Mouse (Mus musculus) liver, embryonic 11.5 days (tissue): ENCODE measurements around the gene Gm10447. TPM values are rescaled to one million over a fixed set of nuclear protein-coding genes. Genes with fewer than 3 reads are reported as not detected.

ENCODE experiments used
- ATAC-seq: fragments of 200-750 bp; cut with Nextera tagmentation; replicated peaks from 2 replicates; pipeline ENCODE4 v1.8.0; 2017; ENCODE audit warnings: moderate number of reproducible peaks, mild to moderate bottlenecking, moderate TSS enrichment, moderate library complexity; ENCODE audit not compliant: low FRiP score
- DNase-seq: peaks from one replicate; pipeline ENCODE4 v3.0.0-alpha.2; 2017; ENCODE audit warnings: low spot score
- H3K27ac ChIP-seq: fragments of 300-500 bp; sonication (generic); 2 replicates; pipeline ENCODE4 v1.5.1; 2014; ENCODE audit warnings: mild to moderate bottlenecking, low read depth, low read length, control low read depth
- H3K27me3 ChIP-seq: fragments of 300-500 bp; sonication (generic); replicated peaks from 2 replicates; pipeline ENCODE4 v1.6.1; 2014; ENCODE audit warnings: low read length, mixed read lengths; ENCODE audit not compliant: control insufficient read depth, insufficient read depth
- H3K36me3 ChIP-seq: fragments of 300-500 bp; sonication (generic); 2 replicates; pipeline ENCODE4 v1.6.1; 2014; ENCODE audit warnings: mild to moderate bottlenecking, low read length, moderate library complexity, mixed read lengths; ENCODE audit not compliant: control insufficient read depth, insufficient read depth
- H3K4me1 ChIP-seq: fragments of 300-500 bp; sonication (generic); replicated peaks from 2 replicates; pipeline ENCODE4 v1.6.1; 2014; ENCODE audit warnings: low read length, mixed read lengths; ENCODE audit not compliant: control insufficient read depth, insufficient read depth
- H3K4me2 ChIP-seq: fragments of 300-500 bp; sonication (generic); 2 replicates; pipeline ENCODE4 v1.6.1; 2014; ENCODE audit warnings: mild to moderate bottlenecking, control low read depth, moderate library complexity
- H3K4me3 ChIP-seq: fragments of 300-500 bp; sonication (generic); 2 replicates; pipeline ENCODE4 v1.5.1; 2014; ENCODE audit warnings: low read depth, low read length, control low read depth
- H3K9ac ChIP-seq: fragments of 300-500 bp; sonication (generic); 2 replicates; pipeline ENCODE4 v1.6.1; 2014; ENCODE audit warnings: low read depth, low read length, control low read depth
- H3K9me3 ChIP-seq: fragments of 300-500 bp; sonication (generic); 2 replicates; pipeline ENCODE4 v1.6.1; 2016; ENCODE audit warnings: low read length, inconsistent platforms, mixed read lengths; ENCODE audit not compliant: control insufficient read depth
- WGBS: fragments of 180-500 bp; shearing (Covaris S2); extraction: QIAGEN DNeasy Blood & Tissue Kit; methylation state at CpG from one replicate; pipeline ENCODE4 v1.1.7; 2014; 5-methylcytosine and 5-hydroxymethylcytosine counted together
- polyA plus RNA-seq: library from polyadenylated mRNA; unstranded; fragments of >200 nt; fragmentation: Nextera tagmentation; extraction: Ambion mirVana; gene quantifications from 2 replicates; pipeline ENCODE4 v1.2.1, GENCODE M21; 2014

Gene Gm10447
- polyA plus RNA-seq, 1 experiment from 2014 or later: 0.10 TPM

DNA sequence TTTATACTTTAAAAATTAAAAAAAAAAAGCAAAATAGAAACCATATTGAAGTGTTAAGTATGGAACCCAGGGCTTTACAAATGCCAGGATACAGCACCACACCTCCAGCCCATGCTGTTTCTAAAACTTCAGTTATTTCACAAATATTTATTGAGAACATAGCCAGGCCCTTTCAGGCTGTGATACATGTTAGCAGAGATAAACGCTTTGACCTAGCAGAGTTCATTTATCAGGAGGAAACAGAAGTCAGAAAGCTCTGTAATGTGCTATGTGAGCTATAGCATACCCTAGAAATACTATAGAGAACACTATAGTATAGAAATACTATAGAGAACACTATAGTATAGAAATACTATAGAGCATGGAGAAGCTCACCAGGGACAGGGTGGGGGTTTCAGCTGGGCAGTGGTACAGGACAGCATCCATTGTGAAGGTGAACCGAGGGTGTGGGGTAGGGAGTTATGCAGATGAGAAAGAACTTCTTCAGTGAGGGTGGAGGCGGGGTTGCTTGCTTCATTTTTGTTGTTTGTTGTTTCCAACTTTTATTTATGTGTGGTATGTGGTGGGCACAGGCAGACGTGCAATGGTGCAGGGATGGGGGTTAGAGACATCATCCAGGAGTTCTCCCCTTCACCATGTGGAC is 24.3 kb upstream of the Gm10447 start:
- Histone ChIP-seq H3K4me1 (peaks cover 33% of the 10 kb centered on the region), H3K27me3 (peaks cover 37% of the 10 kb centered on the region)

DNA sequence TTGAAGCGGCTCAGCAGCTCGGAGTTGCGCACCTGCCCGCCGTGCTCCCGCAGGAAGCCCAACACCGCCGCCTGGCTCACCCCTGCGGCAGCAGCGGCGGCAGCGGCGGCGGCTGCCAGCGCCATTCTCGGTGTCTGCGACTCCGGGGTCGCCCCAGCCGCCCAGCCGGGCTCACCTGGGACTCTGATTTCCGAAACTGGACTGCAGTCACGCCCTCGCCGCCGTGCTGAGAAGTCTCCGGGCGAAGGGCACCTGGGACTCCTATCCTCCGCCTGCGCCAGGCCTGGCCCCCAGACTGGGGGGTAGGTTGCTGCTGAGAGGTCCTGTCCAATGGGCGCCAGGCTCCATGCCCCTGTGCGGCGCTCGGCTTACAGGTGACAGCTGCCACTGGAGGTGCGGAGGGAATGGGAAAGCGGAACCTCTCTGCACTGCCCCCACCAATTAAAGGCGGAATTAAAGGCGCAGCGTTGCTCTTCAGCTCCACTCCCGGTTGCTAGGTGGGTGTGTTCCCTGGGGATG is 22.9 kb upstream of the Gm10447 start, which contains the start of the genes Gm9945 and Sowaha:
TSS of gene Gm9945 (plus strand) at position 384 of the 519 bp plus-strand sequence.
TSS of gene Sowaha (minus strand) at position 492 of the 519 bp plus-strand sequence.
- Histone ChIP-seq H3K36me3 (no peaks in the 10 kb centered on the region), H3K4me2 (peak within 1 kb of the TSS; percentile 92), H3K9me3 (no peaks in the 10 kb centered on the region), H3K27me3 (peaks cover 49% of the 10 kb centered on the region), H3K9ac (peak within 1 kb of the TSS; percentile 10), H3K27ac (peak within 1 kb of the TSS; percentile 40; the same call in 1 of the 2 replicates), H3K4me1 (peaks cover 33% of the 10 kb centered on the region), H3K4me3 (peak within 1 kb of the TSS; percentile 62)
- DNase-seq (peak; percentile 59), ATAC-seq (0 out of 2 replicates have a peak, but pooled peaks have one; percentile 22)
- 3% methylated on average over 40 of the region's 40 CpGs for WGBS

More for the DNA sequence above, 24.3 kb upstream of the Gm10447 start:
- DNase-seq (no peak), ATAC-seq (peak; percentile 83)
- Histone ChIP-seq H3K4me2 (peak overlapping the region; percentile 92), H3K4me3 (no peak overlapping the region), H3K27ac (peak overlapping the region; percentile 77), H3K9ac (peak overlapping the region; percentile 13; the same call in 1 of the 2 replicates), H3K9me3 (no peaks in the 10 kb centered on the region), H3K36me3 (no peaks in the 10 kb centered on the region)
- 48% methylated on average over 4 of the region's 4 CpGs for WGBS

DNA sequence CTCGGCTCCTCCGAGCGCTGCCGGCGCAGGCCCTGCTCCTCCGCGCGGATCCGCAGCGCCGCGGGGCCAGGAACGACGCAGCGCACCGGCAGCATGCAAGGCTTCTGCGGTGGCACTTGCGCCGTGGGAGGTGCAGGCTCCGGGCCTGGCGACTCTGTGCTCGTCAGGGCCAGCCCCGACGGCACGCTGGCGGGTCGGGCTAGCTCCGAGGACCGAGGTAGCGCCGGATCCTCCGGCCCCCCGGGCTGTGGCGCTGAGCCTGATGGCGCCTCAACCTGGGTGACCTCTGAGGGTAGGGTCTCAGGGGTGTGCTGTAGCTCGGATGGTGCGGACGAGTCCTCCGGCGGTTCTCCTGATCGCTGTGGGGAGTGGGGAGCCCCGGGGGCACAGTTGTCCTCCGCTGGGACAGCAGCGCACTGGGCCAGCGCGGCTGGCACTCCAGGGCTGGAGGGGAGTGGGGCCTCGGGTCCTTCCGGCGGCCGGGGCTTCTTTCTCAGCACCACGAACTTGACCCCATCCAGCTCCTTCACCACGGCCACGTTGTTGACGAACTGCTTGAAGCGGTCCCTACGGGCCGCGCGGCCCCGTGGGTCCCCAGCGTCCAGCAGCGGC is 22.4 kb upstream of the Gm10447 start:
- peak overlapping the region; percentile 62 for H3K4me3 ChIP-seq
- peaks cover 54% of the 10 kb centered on the region for H3K27me3 ChIP-seq
- peak overlapping the region; percentile 10 for H3K9ac ChIP-seq
- ATAC-seq: no peak
- no peak overlapping the region for H3K27ac ChIP-seq
- peak overlapping the region; percentile 92 for H3K4me2 ChIP-seq
- peak; percentile 56 for DNase-seq
- no peaks in the 10 kb centered on the region for H3K9me3 ChIP-seq
- 2% methylated on average over 62 of the region's 62 CpGs for WGBS
- H3K36me3 ChIP-seq: no peaks in the 10 kb centered on the region
- peaks cover 33% of the 10 kb centered on the region for H3K4me1 ChIP-seq

DNA sequence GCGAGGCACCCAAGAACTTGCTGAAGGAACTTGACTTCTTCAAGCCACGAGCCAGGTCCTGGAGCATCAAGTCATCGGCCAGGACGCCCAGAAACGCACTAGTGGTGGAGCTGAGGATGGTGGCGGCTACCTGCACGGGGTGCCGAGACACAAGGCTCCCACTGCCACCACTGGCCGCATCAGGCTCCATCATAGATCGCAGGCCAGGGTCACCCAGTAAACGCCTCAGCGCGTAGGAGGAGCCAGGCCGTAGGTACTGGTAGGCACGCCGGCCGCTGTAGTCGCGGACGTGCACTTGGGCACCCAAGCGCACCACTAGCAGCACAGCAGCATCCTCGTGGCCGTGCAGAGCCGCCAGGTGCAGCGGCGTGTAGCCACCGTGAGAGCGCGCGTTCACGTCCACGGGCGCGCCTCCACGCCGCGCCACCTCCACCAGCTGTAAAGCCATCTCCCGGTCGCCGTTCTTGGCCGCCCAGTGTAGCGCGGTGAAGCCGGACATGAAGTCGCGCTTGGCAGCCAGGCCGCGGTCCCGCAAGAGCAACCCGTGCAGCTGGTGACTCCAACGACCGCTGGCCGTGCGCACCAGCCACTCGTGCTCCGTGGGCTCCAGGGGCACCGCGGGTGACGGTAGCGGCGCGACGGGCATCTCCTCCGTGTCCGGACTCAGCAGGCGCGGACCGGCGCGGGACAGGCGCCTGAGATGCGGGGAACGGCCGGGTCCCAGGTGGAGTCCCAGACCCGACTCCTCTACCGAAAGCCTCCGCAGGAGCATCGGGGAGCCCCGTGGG is 21.7 kb upstream of the Gm10447 start:
- no peak overlapping the region for H3K27ac ChIP-seq
- peaks cover 30% of the 10 kb centered on the region for H3K4me1 ChIP-seq

DNA sequence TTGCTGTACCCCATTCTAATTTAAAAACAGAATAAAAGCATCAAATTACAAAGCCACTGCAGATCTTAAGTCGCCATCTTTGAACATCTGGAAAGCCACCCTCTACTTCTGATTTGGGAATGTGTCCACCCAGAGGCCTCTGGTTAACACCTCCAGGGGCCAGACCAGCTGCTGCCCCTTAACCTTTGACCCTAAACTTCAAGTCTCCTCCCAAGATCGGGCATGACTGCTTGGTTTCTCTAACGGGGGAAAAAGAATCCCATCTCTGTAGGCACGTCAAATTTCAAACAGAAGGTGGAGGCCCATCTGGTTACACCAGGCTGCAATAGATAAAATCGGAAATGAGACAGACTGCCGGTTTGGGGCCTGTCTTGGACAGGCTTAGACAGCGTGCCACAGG is 20.9 kb upstream of the Gm10447 start:
- H3K4me3 ChIP-seq: no peak overlapping the region
- no peaks in the 10 kb centered on the region for H3K36me3 ChIP-seq
- WGBS: 36% methylated on average over 7 of the region's 7 CpGs
- ATAC-seq: no peak
- peak overlapping the region; percentile 92 for H3K4me2 ChIP-seq
- H3K4me1 ChIP-seq: peaks cover 26% of the 10 kb centered on the region
- H3K9me3 ChIP-seq: no peaks in the 10 kb centered on the region
- H3K27ac ChIP-seq: no peak overlapping the region
- H3K9ac ChIP-seq: no peak overlapping the region
- H3K27me3 ChIP-seq: peaks cover 69% of the 10 kb centered on the region
- DNase-seq: no peak

More for the DNA sequence above, 21.7 kb upstream of the Gm10447 start:
- Histone ChIP-seq H3K27me3 (peaks cover 61% of the 10 kb centered on the region), H3K9me3 (no peaks in the 10 kb centered on the region), H3K36me3 (no peaks in the 10 kb centered on the region), H3K4me3 (peak overlapping the region; percentile 62), H3K9ac (peak overlapping the region; percentile 10), H3K4me2 (peak overlapping the region; percentile 92)
- WGBS: 6% methylated on average over 76 of the region's 79 CpGs
- no peak for DNase-seq
- no peak for ATAC-seq

DNA sequence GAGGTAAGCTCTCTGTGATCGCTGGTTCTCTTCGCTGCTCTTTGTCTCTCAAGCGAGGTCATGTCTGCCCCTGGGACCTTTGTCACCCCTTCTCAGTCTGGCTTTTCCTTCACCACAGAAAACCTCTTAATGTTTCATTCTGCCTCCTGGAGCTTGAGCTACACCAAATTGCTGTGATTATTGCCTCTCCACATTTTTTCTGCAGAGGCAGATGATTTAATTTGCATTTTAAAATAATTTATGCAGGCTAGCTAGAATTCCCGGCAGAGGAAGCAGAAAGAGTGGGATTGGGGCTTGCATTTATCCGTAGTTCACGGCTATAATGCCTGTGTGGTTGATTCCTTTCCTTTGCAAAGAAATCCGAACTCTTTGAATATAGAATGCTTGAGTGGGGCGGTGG is 18.7 kb upstream of the Gm10447 start:
- peaks cover 20% of the 10 kb centered on the region for H3K4me1 ChIP-seq
- H3K27me3 ChIP-seq: peaks cover 87% of the 10 kb centered on the region
- no peak for ATAC-seq
- H3K4me2 ChIP-seq: no peak overlapping the region
- 39% methylated on average over 8 of the region's 8 CpGs for WGBS
- no peak overlapping the region for H3K9ac ChIP-seq
- no peak overlapping the region for H3K27ac ChIP-seq
- H3K9me3 ChIP-seq: no peaks in the 10 kb centered on the region
- no peak overlapping the region for H3K4me3 ChIP-seq
- no peaks in the 10 kb centered on the region for H3K36me3 ChIP-seq
- DNase-seq: no peak

DNA sequence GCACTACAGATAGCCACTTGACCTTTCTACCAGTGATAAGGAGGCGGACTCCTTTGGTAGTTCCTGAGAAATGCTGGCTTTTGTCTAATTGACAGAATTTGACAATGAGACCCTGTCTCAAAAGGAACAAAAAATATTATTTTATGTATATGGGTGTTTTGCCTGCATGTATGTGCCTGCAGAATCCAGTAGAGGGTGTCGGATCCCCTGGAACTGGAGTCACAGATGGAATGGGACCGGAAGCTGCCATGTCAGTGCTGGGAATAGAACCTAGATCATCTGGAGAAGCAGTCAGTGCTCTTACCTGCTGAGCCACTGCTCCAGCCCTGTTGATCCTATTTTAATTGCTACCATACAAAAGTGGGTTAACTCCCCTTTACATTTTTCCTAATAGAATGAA is 15.8 kb upstream of the Gm10447 start:
- Histone ChIP-seq H3K4me1 (no peaks in the 10 kb centered on the region), H3K4me3 (no peak overlapping the region), H3K9me3 (no peaks in the 10 kb centered on the region), H3K27ac (no peak overlapping the region), H3K36me3 (no peaks in the 10 kb centered on the region), H3K9ac (no peak overlapping the region), H3K4me2 (no peak overlapping the region), H3K27me3 (peaks cover 76% of the 10 kb centered on the region)
- ATAC-seq (no peak), DNase-seq (no peak)
- 68% methylated on average over 3 of the region's 3 CpGs for WGBS

DNA sequence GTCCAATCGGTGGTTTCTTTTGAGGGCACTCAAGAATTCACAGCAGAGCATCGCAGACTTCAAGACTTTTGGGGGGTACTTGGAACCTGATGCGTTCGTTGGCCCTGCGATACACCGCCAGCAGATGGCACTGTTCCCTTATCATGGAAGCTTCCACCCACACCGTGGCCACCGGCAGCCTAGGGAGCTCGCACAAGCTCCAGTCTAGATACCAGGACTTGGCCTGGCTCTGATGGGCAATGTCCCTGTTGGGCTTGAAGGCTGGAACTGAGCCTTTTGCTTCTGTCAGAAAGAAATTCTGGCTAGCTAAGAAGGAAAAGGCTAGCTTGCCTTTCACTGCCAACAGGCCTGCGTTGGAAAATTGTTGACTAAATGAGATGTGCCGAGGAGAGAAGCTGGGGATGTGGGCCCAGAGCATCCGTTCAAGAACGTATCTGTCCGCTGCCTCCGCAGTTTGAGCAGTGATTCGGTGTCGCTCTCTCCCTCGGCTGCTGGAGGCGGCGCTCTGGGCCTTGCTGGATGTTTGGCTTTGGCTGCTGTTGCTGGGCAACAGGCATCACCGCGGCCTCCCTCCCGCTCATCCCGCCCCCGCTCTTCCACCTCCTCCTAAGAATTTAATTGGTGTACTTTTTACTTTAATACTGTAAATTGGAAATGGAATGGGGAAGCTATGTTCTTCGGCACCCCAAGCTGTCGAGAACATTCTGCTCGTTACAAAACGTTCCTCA is 13.2 kb upstream of the Gm10447 start, which contains the start of gene Gm9837:
TSS of gene Gm9837 (minus strand) at position 512 of the 728 bp plus-strand sequence.
- Histone ChIP-seq H3K27ac (no peak within 1 kb of the TSS), H3K36me3 (no peaks in the 10 kb centered on the region), H3K4me1 (0 out of 2 replicates have a peak, but pooled peaks cover 2% of the 10 kb centered on the region), H3K9me3 (no peaks in the 10 kb centered on the region), H3K27me3 (peaks cover 82% of the 10 kb centered on the region), H3K4me3 (no peak within 1 kb of the TSS), H3K4me2 (peak within 1 kb of the TSS; percentile 49), H3K9ac (no peak within 1 kb of the TSS)
- 7% methylated on average over 29 of the region's 29 CpGs for WGBS
- peak; percentile 86 for DNase-seq
- ATAC-seq: peak; percentile 61; the same call in 1 of the 2 replicates
